Mouse (Mus musculus): ENCODE results near the gene Ap2a1. TPM values are rescaled to one million over a fixed set of nuclear protein-coding genes. Genes with fewer than 3 reads are reported as not detected.

Ap2a1 gene
- polyA plus RNA-seq, 2 experiments = 67.6 to 69.6 TPM

DNA sequence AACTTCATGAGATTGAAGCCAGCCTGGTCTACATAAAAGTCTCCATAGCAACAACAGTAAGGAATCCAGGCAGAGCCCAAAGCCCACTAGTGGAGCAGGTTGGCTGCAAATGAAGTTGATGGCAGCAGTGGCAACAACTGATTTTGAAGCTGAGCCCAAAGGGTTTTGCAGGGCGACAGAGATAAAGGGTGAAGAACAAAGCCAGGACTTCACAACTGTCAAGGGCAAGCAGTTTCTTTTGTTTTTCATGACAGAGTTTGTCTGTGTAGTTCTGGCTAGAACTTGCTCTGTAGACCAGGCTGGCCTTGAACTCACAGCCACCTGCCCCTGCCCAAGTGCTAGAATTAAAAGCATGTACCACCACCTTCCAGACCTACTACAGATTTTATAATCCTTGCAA is 58.1 kb downstream of the Ap2a1 start:
- peaks cover 6 to 18% of the 10 kb centered on the region in 2 experiments for H3K4me1 ChIP-seq (replicated peaks; ENCODE audit: control insufficient read depth in 2 of 2, insufficient read depth in 2 of 2, low read length in 1 of 2)
- no peak for DNase-seq (ENCODE audit: low read depth in 3 of 3, low spot score in 3 of 3)
- H3K9ac ChIP-seq (replicated peaks) = no peak overlapping the region
- 63% methylated on average over 1 of the region's 1 CpGs for whole genome bisulfite sequencing (ENCODE audit: insufficient replicate concordance)
- no peak for ATAC-seq (ENCODE audit: insufficient read depth)
- H3K4me3 ChIP-seq (ENCODE audit: insufficient read depth in 1 of 2, low read depth in 2 of 2, low read length in 2 of 2) = no peak overlapping the region
- no peaks in the 10 kb centered on the region for H3K9me3 ChIP-seq (ENCODE audit: control insufficient read depth, low read length)
- H3K36me3 ChIP-seq (replicated peaks; ENCODE audit: control insufficient read depth, insufficient read depth, low read depth) = no peaks in the 10 kb centered on the region
- no peak overlapping the region for H3K4me2 ChIP-seq (ENCODE audit: low read depth)
- no peak overlapping the region for H3K27ac ChIP-seq
- TF ChIP-seq CTCF (IDR thresholded peaks at IDR 0.05; ENCODE audit: low read depth) (no peak), EP300 (IDR thresholded peaks at IDR 0.05; ENCODE audit: low read depth) (no peak)
- H3K27me3 ChIP-seq (ENCODE audit: control insufficient read depth, insufficient read depth, low read length) = no peaks in the 10 kb centered on the region

DNA sequence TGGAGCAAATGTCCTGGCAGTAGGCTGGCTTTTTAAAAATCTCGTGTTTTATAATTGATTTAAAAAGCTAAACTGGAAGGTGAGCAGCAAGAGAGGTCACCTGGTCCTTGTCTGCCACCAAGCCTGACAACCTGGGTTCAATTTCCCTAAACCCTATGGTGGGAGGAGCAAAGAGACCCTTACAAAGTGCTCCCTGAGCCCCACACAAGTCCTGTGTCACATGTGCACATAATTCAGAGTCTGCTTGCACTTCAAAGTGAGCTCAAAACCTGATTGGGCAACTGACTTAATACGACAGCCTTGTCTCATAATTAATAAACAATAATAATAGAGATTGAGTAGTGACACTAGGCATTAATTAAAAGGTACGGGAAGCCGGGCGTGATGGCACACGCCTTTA is 58.7 kb downstream of the Ap2a1 start:
- 75% methylated on average over 6 of the region's 6 CpGs for WGBS (ENCODE audit: insufficient replicate concordance)
- no peak for TF ChIP-seq CTCF (IDR thresholded peaks at IDR 0.05; ENCODE audit: low read depth)
- TF ChIP-seq EP300 (IDR thresholded peaks at IDR 0.05; ENCODE audit: low read depth) = no peak
- Histone ChIP-seq H3K27me3 (ENCODE audit: control insufficient read depth, insufficient read depth, low read length) (no peaks in the 10 kb centered on the region), H3K4me1 (replicated peaks; ENCODE audit: control insufficient read depth in 2 of 2, insufficient read depth in 2 of 2, low read length in 1 of 2) (peaks cover 6 to 21% of the 10 kb centered on the region in 2 experiments), H3K4me3 (ENCODE audit: insufficient read depth in 1 of 2, low read depth in 2 of 2, low read length in 2 of 2) (no peak overlapping the region), H3K36me3 (replicated peaks; ENCODE audit: control insufficient read depth, insufficient read depth, low read depth) (no peaks in the 10 kb centered on the region), H3K9me3 (ENCODE audit: control insufficient read depth, low read length) (no peaks in the 10 kb centered on the region), H3K9ac (replicated peaks) (no peak overlapping the region), H3K27ac (no peak overlapping the region), H3K4me2 (ENCODE audit: low read depth) (peak overlapping the region; percentile 86)
- DNase-seq (ENCODE audit: low read depth in 3 of 3, low spot score in 3 of 3) = no peak
- ATAC-seq (ENCODE audit: insufficient read depth) = no peak

GRCm38 (mm10) chr7:44869697-44870528 is 59.4 kb downstream of the Ap2a1 start, which contains the start of gene Ptov1:
TSS of gene Ptov1 (minus strand) at chr7:44869788.
- peak within 1 kb of the TSS; percentile 75 for H3K27ac ChIP-seq
- H3K9me3 ChIP-seq (ENCODE audit: control insufficient read depth, low read length) = no peaks in the 10 kb centered on the region
- DNase-seq (ENCODE audit: low read depth in 3 of 3, low spot score in 3 of 3) (peak; percentile 77 to 83 (median 78)), ATAC-seq (ENCODE audit: insufficient read depth) (peak; percentile 86)
- TF ChIP-seq CTCF (IDR thresholded peaks at IDR 0.05; ENCODE audit: low read depth) (no peak), EP300 (IDR thresholded peaks at IDR 0.05; ENCODE audit: low read depth) (peak; percentile 42)
- peak within 1 kb of the TSS; percentile 52 to 69 for H3K4me3 ChIP-seq (ENCODE audit: insufficient read depth in 1 of 2, low read depth in 2 of 2, low read length in 2 of 2)
- H3K36me3 ChIP-seq (replicated peaks; ENCODE audit: control insufficient read depth, insufficient read depth, low read depth) = no peaks in the 10 kb centered on the region; the same call in 1 of the 2 replicates
- peak within 1 kb of the TSS; percentile 86 for H3K4me2 ChIP-seq (ENCODE audit: low read depth)
- 9% methylated on average over 29 of the region's 29 CpGs for WGBS (ENCODE audit: insufficient replicate concordance)
- H3K27me3 ChIP-seq (ENCODE audit: control insufficient read depth, insufficient read depth, low read length) = no peaks in the 10 kb centered on the region
- peaks cover 6 to 20% of the 10 kb centered on the region in 2 experiments for H3K4me1 ChIP-seq (replicated peaks; ENCODE audit: control insufficient read depth in 2 of 2, insufficient read depth in 2 of 2, low read length in 1 of 2)
- H3K9ac ChIP-seq (replicated peaks) = peak within 1 kb of the TSS; percentile 74

DNA sequence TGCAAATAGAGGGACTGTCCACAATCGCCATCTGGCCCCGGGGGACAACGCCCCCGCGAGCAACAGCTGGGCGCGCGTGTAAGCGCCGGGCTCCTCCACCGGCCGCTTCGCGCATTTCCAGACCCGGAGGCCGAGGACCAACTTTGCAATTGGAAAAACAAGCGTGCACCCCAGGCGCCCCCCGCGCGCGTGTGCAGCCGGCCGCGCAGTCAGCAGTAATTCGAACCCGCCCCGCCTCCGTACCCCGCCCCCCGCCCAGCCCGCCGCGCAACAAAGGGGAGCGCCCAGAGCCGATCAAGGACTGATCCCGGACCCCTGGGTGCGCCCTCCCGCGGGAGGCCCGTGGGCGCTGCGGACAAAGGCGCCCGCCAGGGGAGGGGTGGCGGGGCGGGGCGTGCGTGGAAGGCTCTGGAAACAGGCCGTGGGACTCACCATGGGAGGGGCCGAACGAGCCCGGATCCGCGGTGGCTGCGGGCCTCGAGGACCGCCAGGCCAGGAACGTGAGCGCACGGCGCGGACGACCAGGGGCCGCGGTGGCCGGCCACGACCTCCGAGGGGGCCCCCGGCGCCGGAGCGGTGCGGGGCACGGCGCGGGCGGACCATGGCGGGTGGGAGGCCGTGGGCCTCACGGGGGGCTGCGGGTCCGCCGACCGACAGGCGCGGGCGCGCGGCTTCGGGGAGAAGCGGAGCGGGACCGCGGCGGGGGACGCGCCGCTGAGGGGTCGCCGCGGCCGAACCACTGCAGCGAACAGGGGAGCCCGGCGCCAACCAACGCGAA is 60.2 kb downstream of the Ap2a1 start:
- H3K4me2 ChIP-seq (ENCODE audit: low read depth) = peak overlapping the region; percentile 86
- H3K27ac ChIP-seq = peak overlapping the region; percentile 75
- peaks cover 6 to 19% of the 10 kb centered on the region in 2 experiments for H3K4me1 ChIP-seq (replicated peaks; ENCODE audit: control insufficient read depth in 2 of 2, insufficient read depth in 2 of 2, low read length in 1 of 2)
- ATAC-seq (ENCODE audit: insufficient read depth) (peak; percentile 36), DNase-seq (ENCODE audit: low read depth in 3 of 3, low spot score in 3 of 3) (no peak)
- no peaks in the 10 kb centered on the region for H3K27me3 ChIP-seq (ENCODE audit: control insufficient read depth, insufficient read depth, low read length)
- WGBS (ENCODE audit: insufficient replicate concordance) = under 1% methylated on average over 106 of the region's 108 CpGs
- peak overlapping the region; percentile 52 to 69 for H3K4me3 ChIP-seq (ENCODE audit: insufficient read depth in 1 of 2, low read depth in 2 of 2, low read length in 2 of 2)
- H3K9me3 ChIP-seq (ENCODE audit: control insufficient read depth, low read length) = no peaks in the 10 kb centered on the region
- TF ChIP-seq CTCF (IDR thresholded peaks at IDR 0.05; ENCODE audit: low read depth) (no peak), EP300 (IDR thresholded peaks at IDR 0.05; ENCODE audit: low read depth) (no peak)
- H3K9ac ChIP-seq (replicated peaks) = peak overlapping the region; percentile 74
- no peaks in the 10 kb centered on the region; the same call in none of the 2 replicates for H3K36me3 ChIP-seq (replicated peaks; ENCODE audit: control insufficient read depth, insufficient read depth, low read depth)

GRCm38 (mm10) chr7:44868465-44868864 is 60.8 kb downstream of the Ap2a1 start:
- H3K4me1 ChIP-seq (replicated peaks; ENCODE audit: control insufficient read depth in 2 of 2, insufficient read depth in 2 of 2, low read length in 1 of 2) = peaks cover 6 to 19% of the 10 kb centered on the region in 2 experiments
- no peak for ATAC-seq (ENCODE audit: insufficient read depth)

More at GRCm38 (mm10) chr7:44868465-44868864, 60.8 kb downstream of the Ap2a1 start:
- Histone ChIP-seq H3K4me2 (ENCODE audit: low read depth) (peak overlapping the region; percentile 86), H3K9ac (replicated peaks) (no peak overlapping the region), H3K9me3 (ENCODE audit: control insufficient read depth, low read length) (no peaks in the 10 kb centered on the region), H3K27ac (no peak overlapping the region), H3K27me3 (ENCODE audit: control insufficient read depth, insufficient read depth, low read length) (no peaks in the 10 kb centered on the region), H3K36me3 (replicated peaks; ENCODE audit: control insufficient read depth, insufficient read depth, low read depth) (peaks cover under 1% of the 10 kb centered on the region), H3K4me3 (ENCODE audit: insufficient read depth in 1 of 2, low read depth in 2 of 2, low read length in 2 of 2) (peak overlapping the region; percentile 52 to 69)
- DNase-seq (ENCODE audit: low read depth in 3 of 3, low spot score in 3 of 3) = no peak
- 15% methylated on average over 16 of the region's 16 CpGs for WGBS (ENCODE audit: insufficient replicate concordance)
- TF ChIP-seq CTCF (IDR thresholded peaks at IDR 0.05; ENCODE audit: low read depth) = no peak
- TF ChIP-seq EP300 (IDR thresholded peaks at IDR 0.05; ENCODE audit: low read depth) = no peak

Data from liver, embryonic 14.5 days (tissue).